Mouse (Mus musculus): ENCODE data around the gene Rcsd1. TPM values are rescaled to one million over a fixed set of nuclear protein-coding genes. Genes with fewer than 3 reads are reported as not detected.

Gene Rcsd1
- total and polyA plus RNA-seq, 2 experiments from 2014 or later = 7.6 to 8.0 TPM

- peak overlapping the region; percentile 47 for H3K27ac ChIP-seq (ENCODE audit: low read depth, low read length)
- no peak overlapping the region for H3K4me3 ChIP-seq (ENCODE audit: low read depth, low read length)
- H3K4me2 ChIP-seq (ENCODE audit: low read depth, low read length, poor library complexity, severe bottlenecking) = no peak overlapping the region
- no peaks in the 10 kb centered on the region for H3K27me3 ChIP-seq (ENCODE audit: insufficient read depth, low read length)
- DNase-seq (ENCODE audit: low spot score) (no peak), ATAC-seq (ENCODE audit: low FRiP score) (no peak)
- no peaks in the 10 kb centered on the region for H3K9me3 ChIP-seq (ENCODE audit: low read length)
- no peaks in the 10 kb centered on the region; the same call in 1 of the 2 replicates for H3K36me3 ChIP-seq (ENCODE audit: insufficient read depth, low read length)
- no peak for TF ChIP-seq CTCF (IDR thresholded peaks at IDR 0.05)
- no peaks in the 10 kb centered on the region; the same call in none of the 2 replicates for H3K4me1 ChIP-seq (ENCODE audit: insufficient read depth, low read length)
- H3K9ac ChIP-seq (replicated peaks; ENCODE audit: low read length, poor library complexity, severe bottlenecking) = no peak overlapping the region
- WGBS = 46% methylated on average over 7 of the region's 7 CpGs
Measured at GRCm38 (mm10) chr1:165616652-165617051, 92.9 kb downstream of the Rcsd1 start.

GRCm38 (mm10) chr1:165614793-165615192, 94.8 kb downstream of the Rcsd1 start:
- TF ChIP-seq CTCF (IDR thresholded peaks at IDR 0.05) = no peak
- no peaks in the 10 kb centered on the region for H3K9me3 ChIP-seq (ENCODE audit: low read length)
- DNase-seq (ENCODE audit: low spot score) = no peak
- H3K4me1 ChIP-seq (ENCODE audit: insufficient read depth, low read length) = peaks cover 10% of the 10 kb centered on the region
- no peaks in the 10 kb centered on the region; the same call in 1 of the 2 replicates for H3K36me3 ChIP-seq (ENCODE audit: insufficient read depth, low read length)
- no peak overlapping the region for H3K4me2 ChIP-seq (ENCODE audit: low read depth, low read length, poor library complexity, severe bottlenecking)
- H3K27ac ChIP-seq (ENCODE audit: low read depth, low read length) = no peak overlapping the region
- WGBS = 96% methylated on average over 3 of the region's 3 CpGs
- H3K27me3 ChIP-seq (ENCODE audit: insufficient read depth, low read length) = no peaks in the 10 kb centered on the region
- no peak for ATAC-seq (ENCODE audit: low FRiP score)
- no peak overlapping the region for H3K9ac ChIP-seq (replicated peaks; ENCODE audit: low read length, poor library complexity, severe bottlenecking)
- H3K4me3 ChIP-seq (ENCODE audit: low read depth, low read length) = no peak overlapping the region

- no peak for TF ChIP-seq CTCF (IDR thresholded peaks at IDR 0.05)
- no peaks in the 10 kb centered on the region for H3K9me3 ChIP-seq (ENCODE audit: low read length)
- 89% methylated on average over 4 of the region's 4 CpGs for WGBS
- DNase-seq (ENCODE audit: low spot score) (no peak), ATAC-seq (ENCODE audit: low FRiP score) (no peak)
- peaks cover 10% of the 10 kb centered on the region for H3K4me1 ChIP-seq (ENCODE audit: insufficient read depth, low read length)
- no peak overlapping the region for H3K4me2 ChIP-seq (ENCODE audit: low read depth, low read length, poor library complexity, severe bottlenecking)
- H3K27me3 ChIP-seq (ENCODE audit: insufficient read depth, low read length) = no peaks in the 10 kb centered on the region
- no peak overlapping the region for H3K9ac ChIP-seq (replicated peaks; ENCODE audit: low read length, poor library complexity, severe bottlenecking)
- no peaks in the 10 kb centered on the region; the same call in 1 of the 2 replicates for H3K36me3 ChIP-seq (ENCODE audit: insufficient read depth, low read length)
- no peak overlapping the region for H3K27ac ChIP-seq (ENCODE audit: low read depth, low read length)
- H3K4me3 ChIP-seq (ENCODE audit: low read depth, low read length) = no peak overlapping the region
Measured at GRCm38 (mm10) chr1:165613926-165614325, 95.6 kb downstream of the Rcsd1 start.

- ATAC-seq (ENCODE audit: low FRiP score) = no peak
- H3K4me2 ChIP-seq (ENCODE audit: low read depth, low read length, poor library complexity, severe bottlenecking) = no peak overlapping the region
- WGBS = 66% methylated on average over 5 of the region's 5 CpGs
Measured at GRCm38 (mm10) chr1:165612714-165613113, 96.8 kb downstream of the Rcsd1 start.

GRCm38 (mm10) chr1:165610321-165610999, 99.1 kb downstream of the Rcsd1 start:
- Histone ChIP-seq H3K4me3 (ENCODE audit: low read depth, low read length) (no peak overlapping the region), H3K27me3 (ENCODE audit: insufficient read depth, low read length) (no peaks in the 10 kb centered on the region), H3K9me3 (ENCODE audit: low read length) (no peaks in the 10 kb centered on the region), H3K4me1 (ENCODE audit: insufficient read depth, low read length) (peaks cover 10% of the 10 kb centered on the region), H3K27ac (ENCODE audit: low read depth, low read length) (peak overlapping the region; percentile 65), H3K9ac (replicated peaks; ENCODE audit: low read length, poor library complexity, severe bottlenecking) (0 out of 2 replicates have a peak overlapping the region, but pooled peaks have one; percentile 8), H3K4me2 (ENCODE audit: low read depth, low read length, poor library complexity, severe bottlenecking) (no peak overlapping the region), H3K36me3 (ENCODE audit: insufficient read depth, low read length) (peaks cover 4% of the 10 kb centered on the region)
- ATAC-seq (ENCODE audit: low FRiP score) = peak; percentile 52; the same call in 1 of the 2 replicates
- no peak for TF ChIP-seq CTCF (IDR thresholded peaks at IDR 0.05)
- peak; percentile 35 for DNase-seq (ENCODE audit: low spot score)
- 14% methylated on average over 9 of the region's 9 CpGs for WGBS

More at GRCm38 (mm10) chr1:165612714-165613113, 96.8 kb downstream of the Rcsd1 start:
- H3K27ac ChIP-seq (ENCODE audit: low read depth, low read length) = no peak overlapping the region
- no peaks in the 10 kb centered on the region for H3K27me3 ChIP-seq (ENCODE audit: insufficient read depth, low read length)
- no peak for TF ChIP-seq CTCF (IDR thresholded peaks at IDR 0.05)
- H3K9me3 ChIP-seq (ENCODE audit: low read length) = no peaks in the 10 kb centered on the region
- no peak overlapping the region for H3K9ac ChIP-seq (replicated peaks; ENCODE audit: low read length, poor library complexity, severe bottlenecking)
- H3K36me3 ChIP-seq (ENCODE audit: insufficient read depth, low read length) = no peaks in the 10 kb centered on the region; the same call in none of the 2 replicates
- H3K4me3 ChIP-seq (ENCODE audit: low read depth, low read length) = no peak overlapping the region
- peaks cover 10% of the 10 kb centered on the region for H3K4me1 ChIP-seq (ENCODE audit: insufficient read depth, low read length)
- no peak for DNase-seq (ENCODE audit: low spot score)
